Mouse (Mus musculus): ENCODE results near the gene Ipo4.

Gene Ipo4

GRCm38 (mm10) chr14:55635523-55636007 lies at the start of gene Ipo4:
Ipo4 (minus strand) TSS chr14:55635957.
- peak; percentile 77 for DNase-seq

GRCm38 (mm10) chr14:55682118-55682493 lies 46.3 kb upstream of the Ipo4 start:
- no peak for DNase-seq

GRCm38 (mm10) chr14:55681160-55682117 lies 45.7 kb upstream of the Ipo4 start, which contains the start of gene Tinf2:
Tinf2 (minus strand) TSS chr14:55681820.
- peak; percentile 98 for DNase-seq

- DNase-seq: no peak
Observed at GRCm38 (mm10) chr14:55677615-55678014, 41.9 kb upstream of the Ipo4 start.

GRCm38 (mm10) chr14:55672741-55673060 lies 36.9 kb upstream of the Ipo4 start:
- DNase-seq: peak; percentile 63

GRCm38 (mm10) chr14:55671833-55672740 lies 36.3 kb upstream of the Ipo4 start, which contains the start of the genes Gmpr2 and Nedd8:
Gmpr2 (plus strand) TSS chr14:55671941.
Nedd8 (minus strand) TSS chr14:55672124.
- DNase-seq: peak; percentile 94

GRCm38 (mm10) chr14:55671486-55671832 lies 35.7 kb upstream of the Ipo4 start:
- no peak for DNase-seq

GRCm38 (mm10) chr14:55660636-55661035 lies 24.9 kb upstream of the Ipo4 start:
- DNase-seq: no peak

GRCm38 (mm10) chr14:55659960-55660573 lies 24.3 kb upstream of the Ipo4 start, which contains the start of gene Mdp1:
Mdp1 (minus strand) TSS chr14:55660508.
- peak; percentile 67 for DNase-seq

- DNase-seq: no peak
Observed at GRCm38 (mm10) chr14:55658011-55658410, 22.3 kb upstream of the Ipo4 start.

- no peak for DNase-seq
Observed at GRCm38 (mm10) chr14:55656935-55657334, 21.2 kb upstream of the Ipo4 start.

GRCm38 (mm10) chr14:55651528-55651927 lies 15.8 kb upstream of the Ipo4 start:
- DNase-seq: no peak

GRCm38 (mm10) chr14:55649884-55650283 lies 14.1 kb upstream of the Ipo4 start, which contains the start of gene Tssk4:
Tssk4 (plus strand) TSS chr14:55650184.
- DNase-seq: no peak

GRCm38 (mm10) chr14:55644261-55644888 lies 8.6 kb upstream of the Ipo4 start:
- DNase-seq: no peak

GRCm38 (mm10) chr14:55643060-55643907 lies 7.5 kb upstream of the Ipo4 start, which contains the start of gene Tm9sf1:
Tm9sf1 (minus strand) TSS chr14:55643806.
- peak; percentile 85 for DNase-seq

- DNase-seq: no peak
Observed at GRCm38 (mm10) chr14:55642679-55643059, 6.9 kb upstream of the Ipo4 start.

- DNase-seq: no peak
Observed at GRCm38 (mm10) chr14:55641291-55641690, 5.5 kb upstream of the Ipo4 start.

- DNase-seq: no peak
Observed at GRCm38 (mm10) chr14:55640816-55641215, 5.1 kb upstream of the Ipo4 start.

- DNase-seq: no peak
Observed at GRCm38 (mm10) chr14:55637795-55638194, 2.0 kb upstream of the Ipo4 start, which contains the start of gene Gm49378. Gm49378 (minus strand) TSS chr14:55637895.

GRCm38 (mm10) chr14:55634874-55635522 lies 759 bp downstream of the Ipo4 start:
- DNase-seq: peak; percentile 70
